Mouse (Mus musculus): ENCODE measurements around the gene Riox1.
A peak's percentile ranks its signal among the peaks of the same experiment; 100 is the strongest.
"Not testable (repeated sequence)": the region's sequence is repeated elsewhere in the genome, so short reads cannot be mapped to it uniquely, and the experiment has no call there.

Riox1 gene

GRCm38 (mm10) chr12:83950493-83950839, at the start of gene Riox1:
Gene Riox1 (plus strand): TSS chr12:83950608.
- peak; percentile 79 to 81 for DNase-seq (ENCODE audit: low spot score in 2 of 2)

- DNase-seq (ENCODE audit: low spot score in 2 of 2) = no peak
Observed at GRCm38 (mm10) chr12:83910451-83910850, 40.0 kb upstream of the Riox1 start.

- DNase-seq (ENCODE audit: low spot score in 2 of 2) = no peak
Observed at GRCm38 (mm10) chr12:83914202-83914740, 36.1 kb upstream of the Riox1 start.

GRCm38 (mm10) chr12:83914797-83915196, 35.6 kb upstream of the Riox1 start:
- DNase-seq (ENCODE audit: low spot score in 2 of 2) = no peak

- DNase-seq (ENCODE audit: low spot score in 2 of 2) = no peak
Observed at GRCm38 (mm10) chr12:83916884-83917283, 33.5 kb upstream of the Riox1 start.

GRCm38 (mm10) chr12:83920721-83921441, 29.5 kb upstream of the Riox1 start:
- DNase-seq (ENCODE audit: low spot score in 2 of 2) = peak; percentile 7 to 25

GRCm38 (mm10) chr12:83921535-83922381, 28.6 kb upstream of the Riox1 start, which contains the start of gene Numb:
Gene Numb (minus strand): TSS chr12:83921934.
- peak; percentile 99 for DNase-seq (ENCODE audit: low spot score in 2 of 2)

- DNase-seq (ENCODE audit: low spot score in 2 of 2) = no peak
Observed at GRCm38 (mm10) chr12:83922724-83923485, 27.5 kb upstream of the Riox1 start.

GRCm38 (mm10) chr12:83923486-83923859, 26.9 kb upstream of the Riox1 start:
- DNase-seq (ENCODE audit: low spot score in 2 of 2) = no peak

- DNase-seq (ENCODE audit: low spot score in 2 of 2) = no peak
Observed at GRCm38 (mm10) chr12:83924332-83924731, 26.1 kb upstream of the Riox1 start.

- no peak for DNase-seq (ENCODE audit: low spot score in 2 of 2)
Observed at GRCm38 (mm10) chr12:83925160-83925703, 25.2 kb upstream of the Riox1 start.

- no peak for DNase-seq (ENCODE audit: low spot score in 2 of 2)
Observed at GRCm38 (mm10) chr12:83926061-83926460, 24.3 kb upstream of the Riox1 start.

GRCm38 (mm10) chr12:83927747-83928146, 22.7 kb upstream of the Riox1 start:
- peak in 1 of 2 experiments; percentile 35 for DNase-seq (ENCODE audit: low spot score in 2 of 2)

GRCm38 (mm10) chr12:83929186-83929804, 21.1 kb upstream of the Riox1 start:
- no peak for DNase-seq (ENCODE audit: low spot score in 2 of 2)

- no peak for DNase-seq (ENCODE audit: low spot score in 2 of 2)
Observed at GRCm38 (mm10) chr12:83937600-83937999, 12.8 kb upstream of the Riox1 start.

GRCm38 (mm10) chr12:83938592-83938991, 11.8 kb upstream of the Riox1 start:
- not testable (repeated sequence) for DNase-seq (ENCODE audit: low spot score in 2 of 2)

- DNase-seq (ENCODE audit: low spot score in 2 of 2) = no peak
Observed at GRCm38 (mm10) chr12:83939332-83939731, 11.1 kb upstream of the Riox1 start.

- DNase-seq (ENCODE audit: low spot score in 2 of 2) = no peak
Observed at GRCm38 (mm10) chr12:83940031-83940430, 10.4 kb upstream of the Riox1 start.

GRCm38 (mm10) chr12:83941938-83942337, 8.5 kb upstream of the Riox1 start:
- DNase-seq (ENCODE audit: low spot score in 2 of 2) = no peak

- DNase-seq (ENCODE audit: low spot score in 2 of 2) = no peak
Observed at GRCm38 (mm10) chr12:83947260-83947811, 3.1 kb upstream of the Riox1 start.

GRCm38 (mm10) chr12:83949043-83949442, 1.4 kb upstream of the Riox1 start:
- DNase-seq (ENCODE audit: low spot score in 2 of 2) = peak in 1 of 2 experiments; percentile 21
